Mouse (Mus musculus) midbrain, embryonic 12.5 days (tissue): Measurements from ENCODE around the gene Pigt. TPM values are rescaled to one million over a fixed set of nuclear protein-coding genes. Genes with fewer than 3 reads are reported as not detected.

Experiments used
- ATAC-seq: fragments of 200-750 bp; cut with Nextera tagmentation; 2 replicates; pipeline ENCODE4 v1.8.0; 2017; ENCODE audit warnings: low read depth, moderate TSS enrichment, moderate library complexity; ENCODE audit not compliant: low FRiP score
- H3K27ac ChIP-seq: fragments of 300-500 bp; sonication (generic); replicated peaks from 2 replicates; pipeline ENCODE4 v1.5.1; 2016; ENCODE audit warnings: mild to moderate bottlenecking
- H3K27me3 ChIP-seq: fragments of 300-500 bp; sonication (generic); 2 replicates; pipeline ENCODE4 v1.6.1; 2016; ENCODE audit warnings: mild to moderate bottlenecking
- H3K36me3 ChIP-seq: fragments of 300-500 bp; sonication (generic); 2 replicates; pipeline ENCODE4 v1.6.1; 2016
- H3K4me1 ChIP-seq: fragments of 300-500 bp; sonication (generic); 2 replicates; pipeline ENCODE4 v1.6.1; 2016
- H3K4me2 ChIP-seq: fragments of 300-500 bp; sonication (generic); replicated peaks from 2 replicates; pipeline ENCODE4 v1.6.1; 2016; ENCODE audit warnings: mild to moderate bottlenecking, moderate library complexity
- H3K4me3 ChIP-seq: fragments of 300-500 bp; sonication (generic); 2 replicates; pipeline ENCODE4 v1.5.1; 2016; ENCODE audit warnings: mild to moderate bottlenecking
- H3K9ac ChIP-seq: fragments of 300-500 bp; sonication (generic); replicated peaks from 2 replicates; pipeline ENCODE4 v1.6.1; 2016; ENCODE audit warnings: mild to moderate bottlenecking, moderate library complexity
- H3K9me3 ChIP-seq: fragments of 300-500 bp; sonication (generic); 2 replicates; pipeline ENCODE4 v1.6.1; 2016; ENCODE audit warnings: mild to moderate bottlenecking
- WGBS: fragments of 180-500 bp; shearing (Covaris S2); methylation state at CpG from one replicate; pipeline ENCODE4 v1.1.7; 2016; 5-methylcytosine and 5-hydroxymethylcytosine counted together
- polyA plus RNA-seq: library from polyadenylated mRNA; unstranded; fragments of >200 nt; fragmentation: Nextera tagmentation; extraction: Ambion mirVana; gene quantifications from 2 replicates; pipeline ENCODE4 v1.2.1, GENCODE M21; 2016

Gene Pigt
- polyA plus RNA-seq, 1 experiment from 2014 or later: 46.2 TPM

GRCm38 (mm10) chr2:164513389-164513788, 16.1 kb downstream of the Pigt start:
- Histone ChIP-seq H3K4me1 (no peaks in the 10 kb centered on the region), H3K4me2 (no peak overlapping the region), H3K36me3 (no peaks in the 10 kb centered on the region; the same call in 1 of the 2 replicates), H3K9me3 (no peaks in the 10 kb centered on the region), H3K9ac (no peak overlapping the region), H3K4me3 (no peak overlapping the region), H3K27me3 (no peaks in the 10 kb centered on the region), H3K27ac (no peak overlapping the region)
- ATAC-seq: no peak
- WGBS: 80% methylated on average over 8 of the region's 8 CpGs

GRCm38 (mm10) chr2:164514916-164515315, 17.6 kb downstream of the Pigt start:
- H3K27me3 ChIP-seq: no peaks in the 10 kb centered on the region
- ATAC-seq: no peak
- H3K36me3 ChIP-seq: no peaks in the 10 kb centered on the region
- H3K4me1 ChIP-seq: no peaks in the 10 kb centered on the region
- H3K27ac ChIP-seq: no peak overlapping the region
- H3K4me3 ChIP-seq: no peak overlapping the region
- no peaks in the 10 kb centered on the region for H3K9me3 ChIP-seq
- WGBS: 83% methylated on average over 3 of the region's 3 CpGs
- H3K4me2 ChIP-seq: no peak overlapping the region
- no peak overlapping the region for H3K9ac ChIP-seq

- Histone ChIP-seq H3K4me1 (no peaks in the 10 kb centered on the region), H3K36me3 (no peaks in the 10 kb centered on the region), H3K4me3 (no peak overlapping the region), H3K9me3 (no peaks in the 10 kb centered on the region), H3K9ac (no peak overlapping the region), H3K27ac (no peak overlapping the region), H3K4me2 (no peak overlapping the region), H3K27me3 (0 out of 2 replicates have a peak, but pooled peaks cover 2% of the 10 kb centered on the region)
- WGBS: 84% methylated on average over 9 of the region's 9 CpGs
- ATAC-seq: no peak
Measured at GRCm38 (mm10) chr2:164515897-164516296, 18.6 kb downstream of the Pigt start.

- H3K27me3 ChIP-seq: 0 out of 2 replicates have a peak, but pooled peaks cover 6% of the 10 kb centered on the region
- no peak overlapping the region for H3K4me2 ChIP-seq
- no peak overlapping the region for H3K4me3 ChIP-seq
- no peaks in the 10 kb centered on the region for H3K9me3 ChIP-seq
- no peak overlapping the region for H3K9ac ChIP-seq
- H3K4me1 ChIP-seq: 0 out of 2 replicates have a peak, but pooled peaks cover 2% of the 10 kb centered on the region
- 87% methylated on average over 11 of the region's 11 CpGs for WGBS
- no peaks in the 10 kb centered on the region for H3K36me3 ChIP-seq
- H3K27ac ChIP-seq: no peak overlapping the region
- ATAC-seq: no peak
Measured at GRCm38 (mm10) chr2:164516592-164516991, 19.3 kb downstream of the Pigt start.

GRCm38 (mm10) chr2:164517485-164518221, 20.3 kb downstream of the Pigt start:
- Histone ChIP-seq H3K27me3 (peaks cover 10% of the 10 kb centered on the region; the same call in 1 of the 2 replicates), H3K4me1 (0 out of 2 replicates have a peak, but pooled peaks cover 6% of the 10 kb centered on the region), H3K27ac (no peak overlapping the region), H3K4me3 (no peak overlapping the region), H3K9me3 (no peaks in the 10 kb centered on the region), H3K9ac (no peak overlapping the region), H3K36me3 (no peaks in the 10 kb centered on the region), H3K4me2 (no peak overlapping the region)
- no peak for ATAC-seq
- 27% methylated on average over 10 of the region's 10 CpGs for WGBS

GRCm38 (mm10) chr2:164518266-164519170, 21.2 kb downstream of the Pigt start:
- Histone ChIP-seq H3K9ac (no peak overlapping the region), H3K27ac (no peak overlapping the region), H3K4me3 (no peak overlapping the region), H3K36me3 (no peaks in the 10 kb centered on the region), H3K27me3 (peaks cover 10% of the 10 kb centered on the region; the same call in 1 of the 2 replicates), H3K4me1 (0 out of 2 replicates have a peak, but pooled peaks cover 6% of the 10 kb centered on the region), H3K9me3 (no peaks in the 10 kb centered on the region), H3K4me2 (no peak overlapping the region)
- 72% methylated on average over 11 of the region's 11 CpGs for WGBS
- ATAC-seq: no peak

GRCm38 (mm10) chr2:164519171-164519526, 21.8 kb downstream of the Pigt start:
- Histone ChIP-seq H3K4me3 (no peak overlapping the region), H3K27ac (no peak overlapping the region), H3K9ac (no peak overlapping the region), H3K4me1 (0 out of 2 replicates have a peak, but pooled peaks cover 6% of the 10 kb centered on the region), H3K36me3 (no peaks in the 10 kb centered on the region), H3K27me3 (peaks cover 10% of the 10 kb centered on the region; the same call in 1 of the 2 replicates), H3K9me3 (no peaks in the 10 kb centered on the region), H3K4me2 (no peak overlapping the region)
- no peak for ATAC-seq
- 83% methylated on average over 6 of the region's 6 CpGs for WGBS

GRCm38 (mm10) chr2:164520782-164521181, 23.5 kb downstream of the Pigt start:
- Histone ChIP-seq H3K4me2 (no peak overlapping the region), H3K9ac (no peak overlapping the region), H3K4me1 (0 out of 2 replicates have a peak, but pooled peaks cover 6% of the 10 kb centered on the region), H3K27ac (no peak overlapping the region), H3K9me3 (no peaks in the 10 kb centered on the region), H3K36me3 (no peaks in the 10 kb centered on the region), H3K27me3 (peaks cover 10% of the 10 kb centered on the region; the same call in 1 of the 2 replicates), H3K4me3 (no peak overlapping the region)
- 13% methylated on average over 3 of the region's 3 CpGs for WGBS
- no peak for ATAC-seq

GRCm38 (mm10) chr2:164521841-164522240, 24.5 kb downstream of the Pigt start:
- WGBS: 20% methylated on average over 11 of the region's 11 CpGs
- peaks cover 10% of the 10 kb centered on the region; the same call in 1 of the 2 replicates for H3K27me3 ChIP-seq
- H3K9ac ChIP-seq: no peak overlapping the region
- H3K4me2 ChIP-seq: no peak overlapping the region
- peaks cover 7% of the 10 kb centered on the region; the same call in 1 of the 2 replicates for H3K9me3 ChIP-seq
- H3K27ac ChIP-seq: no peak overlapping the region
- H3K36me3 ChIP-seq: no peaks in the 10 kb centered on the region
- no peak overlapping the region for H3K4me3 ChIP-seq
- 0 out of 2 replicates have a peak, but pooled peaks cover 6% of the 10 kb centered on the region for H3K4me1 ChIP-seq
- ATAC-seq: no peak

GRCm38 (mm10) chr2:164522280-164522679, 25.0 kb downstream of the Pigt start:
- H3K4me3 ChIP-seq: no peak overlapping the region
- H3K9me3 ChIP-seq: peaks cover 10% of the 10 kb centered on the region; the same call in 1 of the 2 replicates
- H3K9ac ChIP-seq: no peak overlapping the region
- no peak overlapping the region for H3K4me2 ChIP-seq
- peaks cover 10% of the 10 kb centered on the region; the same call in 1 of the 2 replicates for H3K27me3 ChIP-seq
- H3K4me1 ChIP-seq: 0 out of 2 replicates have a peak, but pooled peaks cover 6% of the 10 kb centered on the region
- ATAC-seq: no peak
- WGBS: 22% methylated on average over 8 of the region's 8 CpGs
- H3K27ac ChIP-seq: no peak overlapping the region
- no peaks in the 10 kb centered on the region for H3K36me3 ChIP-seq

- H3K27me3 ChIP-seq: peaks cover 10% of the 10 kb centered on the region; the same call in 1 of the 2 replicates
- no peak overlapping the region for H3K27ac ChIP-seq
- no peak overlapping the region for H3K4me3 ChIP-seq
- no peak overlapping the region for H3K9ac ChIP-seq
- no peak for ATAC-seq
- peaks cover 10% of the 10 kb centered on the region; the same call in 1 of the 2 replicates for H3K9me3 ChIP-seq
- H3K4me2 ChIP-seq: no peak overlapping the region
- H3K36me3 ChIP-seq: no peaks in the 10 kb centered on the region
- WGBS: 86% methylated on average over 10 of the region's 10 CpGs
- 0 out of 2 replicates have a peak, but pooled peaks cover 6% of the 10 kb centered on the region for H3K4me1 ChIP-seq
Measured at GRCm38 (mm10) chr2:164523301-164523773, 26.0 kb downstream of the Pigt start.
